Mouse (Mus musculus): ENCODE measurements around the gene Ttc3.

The Ttc3 gene

DNA sequence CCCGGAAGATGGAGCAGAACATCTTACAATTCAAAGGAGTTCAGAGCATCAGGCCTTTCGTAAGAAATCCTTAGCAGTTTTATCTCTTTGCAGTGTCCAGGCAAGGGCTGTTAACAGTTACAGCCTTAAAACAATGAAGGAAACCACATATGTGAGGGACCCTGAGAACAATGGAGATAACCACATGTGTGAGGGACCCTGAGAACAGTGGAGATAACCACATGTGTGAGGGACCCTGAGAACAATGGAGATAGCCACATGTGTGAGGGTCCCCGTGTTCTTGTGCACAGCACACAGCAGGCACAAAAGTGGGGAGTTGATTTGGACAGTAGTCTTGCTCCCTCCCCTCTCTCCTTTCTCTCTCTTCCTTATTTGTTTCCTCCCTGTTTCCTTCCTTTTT, 12.3 kb upstream of the Ttc3 start:
- no peak for DNase-seq (ENCODE audit: low read depth, low spot score)

DNA sequence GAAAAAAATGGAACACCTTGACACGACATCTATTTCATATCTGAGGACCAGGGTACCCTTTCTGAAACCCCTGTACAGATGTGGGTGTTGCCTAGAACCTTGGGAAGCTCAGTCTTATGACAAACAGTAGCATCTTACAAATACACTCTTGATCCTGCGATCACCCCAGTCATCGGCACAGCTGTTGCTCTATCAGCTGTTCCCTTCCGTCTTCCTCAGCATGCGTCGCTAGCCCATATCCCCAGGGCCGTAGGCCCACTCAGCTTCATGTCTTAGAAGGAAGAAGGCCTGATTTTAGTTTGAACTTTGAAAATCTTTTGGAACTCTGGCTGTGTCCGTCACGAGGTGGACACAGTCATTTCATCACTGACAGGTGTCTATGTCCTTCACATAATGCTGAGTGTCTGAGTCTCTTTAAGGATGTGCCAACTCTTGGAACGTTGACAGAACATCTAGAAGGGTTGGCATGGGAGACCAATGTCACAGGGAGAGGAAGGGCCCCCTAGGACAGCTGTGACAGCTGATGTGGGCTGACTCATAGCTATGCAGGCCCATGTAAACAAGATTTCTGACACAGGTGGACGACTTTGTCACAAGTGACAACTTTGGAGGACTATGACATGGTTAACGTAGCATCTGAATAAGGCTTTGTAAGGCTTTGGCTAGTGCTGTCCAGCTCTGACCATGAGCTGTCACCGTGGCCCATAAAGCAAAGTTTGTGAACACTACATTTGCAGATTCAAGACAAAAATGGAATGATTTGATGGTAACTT, 9.7 kb upstream of the Ttc3 start:
- no peak for DNase-seq (ENCODE audit: low read depth, low spot score)

GRCm38 (mm10) chr16:94362174-94362873, 8.1 kb upstream of the Ttc3 start:
- DNase-seq (ENCODE audit: low read depth, low spot score): no peak

GRCm38 (mm10) chr16:94363814-94364213, 6.6 kb upstream of the Ttc3 start:
- no peak for DNase-seq (ENCODE audit: low read depth, low spot score)

- no peak for DNase-seq (ENCODE audit: low read depth, low spot score)
Measured at GRCm38 (mm10) chr16:94365435-94365834, 5.0 kb upstream of the Ttc3 start.

DNA sequence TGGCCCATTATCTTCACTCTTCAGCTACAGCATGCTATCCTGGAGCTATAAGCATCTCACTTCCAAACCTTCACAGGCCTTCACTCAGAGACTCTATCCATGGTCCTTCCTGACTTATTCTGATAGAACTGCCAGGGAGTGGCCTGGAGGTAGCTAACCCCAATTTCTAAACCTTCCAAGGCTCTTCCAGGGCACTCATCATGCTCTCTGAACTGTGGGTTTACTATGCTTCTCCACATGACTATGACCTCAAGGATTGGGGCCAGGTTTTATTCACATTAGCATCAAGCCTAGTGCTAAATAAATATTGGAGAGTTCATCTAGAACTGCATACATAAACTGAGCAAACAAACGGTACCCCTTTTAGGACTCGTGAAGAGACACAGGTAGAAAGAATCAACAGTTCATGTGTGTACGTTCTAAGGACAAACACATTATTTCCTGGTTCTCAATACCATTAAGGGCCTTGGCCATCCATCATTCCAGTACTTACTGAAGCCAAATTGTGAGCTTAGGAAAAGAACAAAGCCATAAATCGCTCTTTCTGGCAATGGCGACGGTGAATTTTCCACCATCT, 734 bp upstream of the Ttc3 start:
- DNase-seq (ENCODE audit: low read depth, low spot score): no peak

DNA sequence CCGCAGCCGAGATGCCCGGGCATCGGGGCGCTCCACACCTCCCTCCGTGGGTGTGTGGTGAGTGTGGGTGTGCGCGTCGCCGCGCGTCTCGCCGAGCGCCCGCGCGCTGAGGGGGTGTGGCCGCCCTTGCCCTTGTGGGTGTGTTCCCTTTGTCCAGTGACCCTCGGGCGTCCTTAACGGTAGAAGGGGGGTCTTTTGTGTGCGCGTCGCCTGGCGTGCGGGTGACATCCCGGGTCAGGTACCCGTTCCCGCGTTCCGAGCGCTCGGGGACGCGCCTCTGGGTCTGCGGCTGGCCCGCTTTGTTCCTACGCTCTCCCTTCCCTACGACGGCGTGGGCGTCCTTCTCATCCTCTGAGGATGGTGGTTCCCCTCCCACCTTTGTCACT, 490 bp downstream of the Ttc3 start:
- DNase-seq (ENCODE audit: low read depth, low spot score): peak; percentile 57

DNA sequence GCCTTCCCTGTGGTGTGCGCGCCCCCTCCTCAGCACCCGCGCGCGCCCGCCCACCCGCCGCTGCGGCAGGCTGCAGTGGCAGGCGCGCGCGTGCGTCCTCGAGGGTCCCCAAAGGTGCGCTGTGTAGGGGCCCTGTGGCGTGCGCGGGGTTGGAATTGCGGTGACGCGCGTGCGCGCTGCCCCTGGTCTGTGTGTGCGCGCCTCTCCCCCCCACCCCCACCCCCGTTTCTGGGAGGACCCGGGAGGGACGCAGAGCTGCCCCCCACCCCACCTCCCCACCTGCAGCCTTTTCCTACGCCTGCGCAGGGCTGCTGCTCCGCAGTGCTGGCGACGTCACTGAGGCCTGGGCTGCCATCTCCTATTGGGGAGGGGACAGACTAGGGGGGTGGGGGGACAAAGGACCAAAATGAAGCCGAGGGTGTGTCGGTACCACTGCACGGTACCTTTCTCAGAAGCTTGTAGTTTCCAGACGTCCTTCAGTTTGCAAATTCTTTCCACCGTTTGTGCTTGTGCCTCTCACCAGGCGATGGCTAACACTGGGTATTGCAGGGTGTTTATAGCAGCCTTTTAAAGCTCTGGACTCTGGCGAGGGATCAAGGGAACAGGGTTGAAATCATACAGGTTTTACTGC, 998 bp downstream of the Ttc3 start, which contains the start of gene Pigp:
Pigp (minus strand) TSS at position 542 of the 631 bp plus-strand sequence.
- peak; percentile 84 for DNase-seq (ENCODE audit: low read depth, low spot score)

DNA sequence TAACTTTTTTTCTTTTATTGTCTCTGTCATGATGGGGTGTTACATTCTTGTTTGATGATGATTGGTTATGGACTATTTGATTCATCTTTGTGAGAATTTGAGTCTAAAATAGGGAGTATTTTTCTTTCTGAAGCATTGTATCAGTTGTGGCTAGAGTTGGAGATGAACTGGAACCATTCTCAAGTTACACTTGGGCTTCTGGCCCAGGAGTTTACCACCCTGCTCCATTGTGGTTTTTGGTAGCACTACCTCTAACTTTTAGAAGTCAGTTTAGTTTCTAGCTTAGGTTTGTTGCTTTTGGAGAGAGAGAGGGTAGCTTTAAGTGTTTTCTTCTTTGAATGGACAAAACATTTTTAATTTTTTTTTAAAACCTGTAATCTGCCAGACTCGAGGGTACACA, 9.0 kb downstream of the Ttc3 start:
- DNase-seq (ENCODE audit: low read depth, low spot score): no peak

GRCm38 (mm10) chr16:94383277-94383676, 12.9 kb downstream of the Ttc3 start:
- DNase-seq (ENCODE audit: low read depth, low spot score): no peak

DNA sequence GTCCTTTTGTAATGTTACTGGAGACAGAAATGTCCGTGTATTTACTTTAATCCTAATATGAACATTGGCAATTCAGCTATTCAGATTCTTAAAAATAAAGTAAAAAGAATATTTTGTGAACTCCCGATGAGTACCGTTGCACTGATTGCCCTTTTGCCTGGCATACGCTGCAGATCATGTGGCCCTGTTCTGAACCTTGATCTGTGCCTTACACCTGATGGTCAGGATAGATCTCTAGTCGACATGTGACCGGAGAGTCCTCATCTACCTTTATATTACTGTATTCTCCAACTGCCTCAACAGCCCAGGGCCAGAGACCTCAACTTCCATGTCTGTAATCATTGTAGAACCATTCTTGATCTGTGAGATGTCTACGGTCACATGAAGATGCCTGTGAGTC, 17.3 kb downstream of the Ttc3 start:
- no peak for DNase-seq (ENCODE audit: low read depth, low spot score)

DNA sequence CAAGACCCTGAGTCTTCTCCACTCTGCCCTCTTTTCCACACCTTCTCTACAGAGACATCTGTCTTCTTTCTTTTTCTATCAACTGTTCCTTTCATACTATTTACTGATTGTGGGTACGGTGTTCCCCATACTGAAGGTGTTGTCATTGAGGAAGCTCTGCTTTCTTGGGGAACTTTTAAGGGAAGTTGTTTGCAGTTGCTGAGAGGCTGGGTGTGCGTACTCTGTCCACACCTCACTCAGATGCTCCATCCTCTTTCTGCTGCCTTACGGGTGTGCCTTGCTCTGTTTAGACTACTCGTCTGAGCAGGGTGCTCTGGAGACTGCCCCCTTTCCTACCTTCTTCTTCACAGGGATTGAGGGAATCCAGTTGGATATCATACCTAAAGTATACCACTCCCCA, 21.9 kb downstream of the Ttc3 start:
- DNase-seq (ENCODE audit: low read depth, low spot score): no peak

- no peak for DNase-seq (ENCODE audit: low read depth, low spot score)
Measured at GRCm38 (mm10) chr16:94395051-94395450, 24.6 kb downstream of the Ttc3 start.

DNA sequence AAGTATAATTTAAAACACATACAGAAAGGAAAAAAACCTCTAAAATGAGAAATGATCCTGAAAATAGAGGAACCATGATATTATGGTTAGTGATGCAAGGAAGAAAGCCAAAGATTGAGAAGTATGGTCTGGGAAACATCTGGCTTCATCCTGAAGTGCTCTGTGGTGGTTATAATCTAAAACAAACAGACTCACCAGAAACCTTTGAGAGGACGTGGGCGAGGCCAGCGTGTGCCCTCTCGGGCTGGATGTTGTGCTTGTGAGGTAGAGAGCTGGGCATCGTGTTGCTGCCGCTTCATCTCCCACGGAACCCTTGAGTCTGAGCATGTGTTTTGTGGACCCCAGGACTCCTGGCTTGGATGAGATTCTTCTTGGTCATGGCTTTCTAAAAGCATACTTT, 26.2 kb downstream of the Ttc3 start:
- DNase-seq (ENCODE audit: low read depth, low spot score): no peak

- DNase-seq (ENCODE audit: low read depth, low spot score): no peak
Measured at GRCm38 (mm10) chr16:94399141-94399540, 28.7 kb downstream of the Ttc3 start.

DNA sequence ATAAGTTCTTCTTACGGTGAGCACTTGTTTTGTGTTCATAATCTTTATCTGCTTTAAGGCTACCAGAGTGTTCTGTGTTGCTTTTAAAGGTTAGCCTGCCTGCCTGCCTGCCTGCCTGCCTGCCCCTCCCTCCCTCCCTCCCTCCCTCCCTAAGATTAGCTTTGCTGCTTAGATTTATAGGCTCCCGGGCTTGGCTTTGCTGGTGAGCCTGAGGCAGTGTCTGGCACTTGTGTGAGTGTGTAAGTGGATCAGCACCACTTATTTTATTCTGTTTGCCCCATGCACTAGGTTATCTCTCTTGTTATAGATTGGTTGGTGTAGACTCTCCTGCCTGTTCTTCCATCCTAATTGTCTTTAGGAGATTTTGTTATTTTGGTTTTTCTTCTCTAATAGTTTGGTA, 31.2 kb downstream of the Ttc3 start:
- no peak for DNase-seq (ENCODE audit: low read depth, low spot score)

DNA sequence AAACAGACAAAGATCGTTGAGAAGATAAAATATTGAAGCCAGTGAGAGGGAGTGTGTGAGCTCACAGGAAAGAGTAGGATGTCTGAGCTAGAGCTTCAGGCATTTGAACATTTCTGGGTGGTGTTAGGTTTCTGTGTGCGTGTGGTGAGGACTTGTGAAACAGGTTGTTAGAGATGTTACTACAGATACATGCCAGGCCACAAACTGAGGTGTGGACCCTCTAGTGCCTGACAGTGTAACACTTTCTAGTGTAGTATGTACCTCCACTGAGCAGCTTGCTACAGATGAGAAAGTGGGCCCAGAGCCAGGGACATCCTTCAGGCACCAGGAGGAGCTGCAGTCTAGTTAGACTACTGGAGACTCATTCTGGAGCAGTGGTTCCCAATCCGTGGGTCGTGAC, 31.8 kb downstream of the Ttc3 start:
- DNase-seq (ENCODE audit: low read depth, low spot score): no peak

DNA sequence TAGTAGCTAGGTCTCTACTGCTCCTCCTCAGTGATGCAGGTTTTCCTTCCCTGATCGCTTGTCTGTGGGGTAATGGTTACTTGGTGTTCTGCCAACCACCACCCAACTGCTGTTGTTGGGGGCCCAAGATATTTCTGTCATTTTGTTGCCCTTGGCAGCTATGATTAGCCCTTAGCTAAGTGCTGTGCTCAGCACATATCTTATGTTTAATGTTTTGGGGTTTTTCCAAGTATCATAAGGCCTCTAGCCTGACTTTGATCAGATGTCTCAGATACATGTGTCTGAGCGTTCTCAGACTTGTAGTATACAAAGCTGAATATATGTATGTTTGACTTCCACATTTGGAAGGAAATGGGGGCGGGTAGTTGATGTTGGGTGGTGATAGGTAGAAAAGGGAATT, 40.9 kb downstream of the Ttc3 start:
- DNase-seq (ENCODE audit: low read depth, low spot score): no peak

DNA sequence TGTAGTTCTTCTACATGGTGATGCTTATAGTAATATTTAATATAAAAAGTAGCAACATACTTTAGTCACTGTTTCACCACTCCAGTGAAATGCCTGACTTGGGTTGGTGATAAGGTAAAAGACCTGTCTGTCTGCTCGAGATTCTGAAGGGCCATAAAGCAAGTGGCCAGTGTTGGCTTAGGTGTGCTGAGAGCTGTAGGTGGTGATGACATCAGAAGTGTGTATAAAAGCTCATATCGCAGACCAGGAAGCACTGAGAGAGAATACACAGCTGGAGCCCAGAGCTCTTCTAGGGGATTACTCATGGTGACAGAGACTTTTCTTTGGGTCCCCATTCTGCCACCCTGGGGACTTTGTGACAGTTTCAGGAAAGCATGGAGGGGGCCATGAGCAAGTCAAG, 41.8 kb downstream of the Ttc3 start:
- no peak for DNase-seq (ENCODE audit: low read depth, low spot score)

DNA sequence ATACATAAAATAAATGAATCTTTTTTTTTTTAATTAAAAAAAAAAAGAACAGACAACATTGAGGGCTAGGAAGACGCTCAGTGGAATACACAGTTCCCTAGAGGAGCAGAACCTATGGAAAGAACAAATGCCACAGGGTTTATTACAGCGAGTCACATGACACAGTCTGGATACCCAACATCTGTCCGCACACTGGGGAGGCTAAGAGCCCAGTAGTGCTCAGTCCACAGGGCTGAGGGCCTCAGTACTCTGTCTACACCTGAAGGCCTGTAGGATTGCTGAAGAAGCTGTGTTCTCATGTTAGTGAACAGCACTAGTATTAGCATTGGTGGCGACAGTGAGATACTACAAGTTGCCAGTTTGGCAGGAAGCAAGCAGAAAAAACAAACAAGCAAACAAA, 42.3 kb downstream of the Ttc3 start:
- no peak for DNase-seq (ENCODE audit: low read depth, low spot score)

- DNase-seq (ENCODE audit: low read depth, low spot score): no peak
Measured at GRCm38 (mm10) chr16:94414151-94414550, 43.7 kb downstream of the Ttc3 start.

- DNase-seq (ENCODE audit: low read depth, low spot score): no peak
Measured at GRCm38 (mm10) chr16:94420498-94420897, 50.1 kb downstream of the Ttc3 start.

Measured in embryo, embryonic 11.5 days (tissue).